Mouse (Mus musculus): ENCODE results near the gene Dab1. TPM values are rescaled to one million over a fixed set of nuclear protein-coding genes. Genes with fewer than 3 reads are reported as not detected.

Dab1 gene
- polyA plus RNA-seq, 1 experiment: not detected

DNA sequence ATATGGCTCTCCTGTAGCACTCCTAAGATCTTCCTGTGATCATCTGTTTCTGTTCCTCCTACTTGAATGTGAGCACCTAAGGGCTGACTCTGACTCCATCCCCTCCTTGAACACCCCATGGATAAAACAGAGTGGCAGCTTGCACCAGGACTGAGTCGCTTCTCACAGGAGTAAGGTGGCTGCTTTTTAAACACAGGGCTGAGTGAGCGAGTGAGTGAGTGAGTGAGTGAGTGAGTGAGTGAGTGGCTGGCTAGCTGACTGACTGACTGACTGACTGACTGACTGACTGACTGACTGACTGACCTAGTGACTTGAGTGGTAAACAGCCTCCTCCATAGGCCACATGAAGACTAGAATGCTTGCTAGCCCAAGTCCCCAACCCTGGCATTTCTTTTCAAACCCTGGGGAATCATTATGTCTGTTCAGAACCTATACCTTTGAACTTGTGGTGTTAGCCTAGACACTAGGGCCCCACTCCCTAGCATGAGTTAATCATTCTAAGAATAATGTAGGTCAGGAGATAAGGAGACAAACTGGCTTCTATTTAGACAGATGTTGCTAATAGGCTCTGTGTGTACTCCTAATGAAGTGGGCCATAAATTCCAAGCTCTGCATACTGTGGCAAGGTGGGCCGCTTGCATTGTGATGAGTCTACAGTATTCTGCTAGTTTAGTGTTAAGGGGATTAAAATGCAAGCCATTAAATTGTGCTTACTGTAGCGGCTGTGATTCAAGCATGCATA, 910.9 kb downstream of the Dab1 start:
- TF ChIP-seq MYOG (IDR thresholded peaks at IDR 0.05; ENCODE audit: control insufficient read depth, extremely low read depth, insufficient read length) (no peak), CTCF (IDR thresholded peaks at IDR 0.05; ENCODE audit: control insufficient read depth, insufficient read depth, insufficient read length) (no peak), CEBPB (IDR thresholded peaks at IDR 0.05; ENCODE audit: low read depth) (no peak), FOSL1 (IDR thresholded peaks at IDR 0.05; ENCODE audit: insufficient read depth, low read length, poor library complexity, severe bottlenecking) (no peak), MAX (IDR thresholded peaks at IDR 0.05) (no peak), MYOD1 (IDR thresholded peaks at IDR 0.05; ENCODE audit: control insufficient read depth, insufficient read length, low read depth) (no peak), USF1 (IDR thresholded peaks at IDR 0.05; ENCODE audit: low read depth) (no peak)
- H3K79me3 ChIP-seq (ENCODE audit: low read depth): no peaks in the 10 kb centered on the region
- no peaks in the 10 kb centered on the region for H3K27me3 ChIP-seq (ENCODE audit: control insufficient read depth, insufficient read depth, insufficient read length)
- H3K79me2 ChIP-seq (ENCODE audit: control insufficient read depth, insufficient read depth): no peaks in the 10 kb centered on the region
- H3ac ChIP-seq (ENCODE audit: control insufficient read depth, insufficient read length, low read depth): no peak overlapping the region
- no peaks in the 10 kb centered on the region for H3K36me3 ChIP-seq (ENCODE audit: control insufficient read depth, insufficient read depth)
- H3K4me3 ChIP-seq (ENCODE audit: insufficient read depth, poor library complexity, severe bottlenecking): no peak overlapping the region

DNA sequence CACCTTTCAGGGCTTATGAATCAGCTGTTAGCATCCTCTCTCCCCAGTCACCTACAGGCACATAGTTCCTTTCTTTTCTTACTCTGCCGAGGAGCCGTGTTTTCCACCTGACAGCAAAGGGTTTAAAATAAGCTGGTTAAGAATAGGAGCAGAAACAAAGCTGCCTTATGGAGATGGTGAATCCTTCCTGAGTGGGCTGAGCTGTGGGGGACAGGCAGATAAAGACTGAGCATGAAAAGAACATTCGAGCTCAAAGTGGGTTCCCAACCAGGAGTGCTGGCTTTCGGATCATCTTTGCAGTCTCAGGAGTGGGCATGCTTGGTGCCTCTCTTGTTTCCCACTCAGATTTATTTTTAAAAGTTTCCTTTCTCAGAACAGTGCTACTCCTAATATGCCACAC, 913.7 kb downstream of the Dab1 start:
- Histone ChIP-seq H3K79me2 (ENCODE audit: control insufficient read depth, insufficient read depth) (no peaks in the 10 kb centered on the region), H3K27me3 (ENCODE audit: control insufficient read depth, insufficient read depth, insufficient read length) (no peaks in the 10 kb centered on the region), H3K36me3 (ENCODE audit: control insufficient read depth, insufficient read depth) (no peaks in the 10 kb centered on the region), H3K4me3 (ENCODE audit: insufficient read depth, poor library complexity, severe bottlenecking) (no peak overlapping the region), H3K79me3 (ENCODE audit: low read depth) (no peaks in the 10 kb centered on the region), H3ac (ENCODE audit: control insufficient read depth, insufficient read length, low read depth) (no peak overlapping the region)
- TF ChIP-seq FOSL1 (IDR thresholded peaks at IDR 0.05; ENCODE audit: insufficient read depth, low read length, poor library complexity, severe bottlenecking): no peak
- TF ChIP-seq USF1 (IDR thresholded peaks at IDR 0.05; ENCODE audit: low read depth): no peak
- no peak for TF ChIP-seq MAX (IDR thresholded peaks at IDR 0.05)
- TF ChIP-seq MYOG (IDR thresholded peaks at IDR 0.05; ENCODE audit: control insufficient read depth, extremely low read depth, insufficient read length): no peak
- TF ChIP-seq MYOD1 (IDR thresholded peaks at IDR 0.05; ENCODE audit: control insufficient read depth, insufficient read length, low read depth): no peak
- no peak for TF ChIP-seq CTCF (IDR thresholded peaks at IDR 0.05; ENCODE audit: control insufficient read depth, insufficient read depth, insufficient read length)
- TF ChIP-seq CEBPB (IDR thresholded peaks at IDR 0.05; ENCODE audit: low read depth): no peak

DNA sequence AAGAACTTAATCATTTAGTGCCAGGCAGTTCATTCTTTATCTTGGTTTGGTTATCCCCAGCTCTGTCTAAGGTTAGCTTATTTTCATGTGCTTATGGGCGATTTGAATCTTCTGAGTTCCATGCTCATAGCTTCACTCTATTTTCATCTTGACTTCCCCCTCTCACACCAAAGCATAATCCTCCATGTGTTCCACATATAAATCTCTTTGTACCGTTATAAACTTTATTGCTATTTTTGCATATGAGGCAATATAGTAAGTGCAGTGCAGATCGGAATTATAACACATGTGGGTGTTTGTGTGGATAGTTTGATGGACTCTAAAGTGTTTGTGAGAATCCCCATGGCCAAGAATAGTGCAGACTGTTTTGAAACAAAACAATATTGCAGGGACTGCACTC, 919.3 kb downstream of the Dab1 start:
- no peak overlapping the region for H3ac ChIP-seq (ENCODE audit: control insufficient read depth, insufficient read length, low read depth)
- no peak overlapping the region for H3K4me3 ChIP-seq (ENCODE audit: insufficient read depth, poor library complexity, severe bottlenecking)
- TF ChIP-seq CTCF (IDR thresholded peaks at IDR 0.05; ENCODE audit: control insufficient read depth, insufficient read depth, insufficient read length) (no peak), FOSL1 (IDR thresholded peaks at IDR 0.05; ENCODE audit: insufficient read depth, low read length, poor library complexity, severe bottlenecking) (no peak), MAX (IDR thresholded peaks at IDR 0.05) (no peak), USF1 (IDR thresholded peaks at IDR 0.05; ENCODE audit: low read depth) (no peak)
- H3K79me2 ChIP-seq (ENCODE audit: control insufficient read depth, insufficient read depth): no peaks in the 10 kb centered on the region
- H3K36me3 ChIP-seq (ENCODE audit: control insufficient read depth, insufficient read depth): no peaks in the 10 kb centered on the region
- no peaks in the 10 kb centered on the region for H3K79me3 ChIP-seq (ENCODE audit: low read depth)
- H3K27me3 ChIP-seq (ENCODE audit: control insufficient read depth, insufficient read depth, insufficient read length): no peaks in the 10 kb centered on the region

DNA sequence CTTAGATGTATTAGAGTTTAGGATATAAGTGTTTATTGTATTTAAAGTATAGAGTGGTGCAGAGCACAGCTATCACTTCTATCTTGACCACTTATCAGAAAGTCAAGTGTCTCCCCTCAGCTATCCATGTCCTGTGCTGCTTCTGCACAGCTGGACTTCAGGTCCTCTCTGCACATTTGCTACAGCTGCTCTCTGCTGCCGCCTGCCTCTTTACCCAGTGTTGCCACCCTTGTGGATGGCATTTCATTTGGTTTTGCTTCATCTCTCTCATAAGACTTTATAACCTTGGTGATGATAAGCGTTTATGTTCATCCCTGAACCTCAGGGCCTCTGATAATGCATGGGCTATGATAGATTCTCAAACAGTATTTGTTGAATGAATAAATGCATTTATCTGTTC, 919.9 kb downstream of the Dab1 start:
- Histone ChIP-seq H3K36me3 (ENCODE audit: control insufficient read depth, insufficient read depth) (no peaks in the 10 kb centered on the region), H3K79me2 (ENCODE audit: control insufficient read depth, insufficient read depth) (no peaks in the 10 kb centered on the region)
- no peak for TF ChIP-seq USF1 (IDR thresholded peaks at IDR 0.05; ENCODE audit: low read depth)
- TF ChIP-seq MYOG (IDR thresholded peaks at IDR 0.05; ENCODE audit: control insufficient read depth, extremely low read depth, insufficient read length): no peak
- no peak for TF ChIP-seq FOSL1 (IDR thresholded peaks at IDR 0.05; ENCODE audit: insufficient read depth, low read length, poor library complexity, severe bottlenecking)
- no peak for TF ChIP-seq CEBPB (IDR thresholded peaks at IDR 0.05; ENCODE audit: low read depth)
- no peak for TF ChIP-seq CTCF (IDR thresholded peaks at IDR 0.05; ENCODE audit: control insufficient read depth, insufficient read depth, insufficient read length)
- TF ChIP-seq MAX (IDR thresholded peaks at IDR 0.05): no peak
- TF ChIP-seq MYOD1 (IDR thresholded peaks at IDR 0.05; ENCODE audit: control insufficient read depth, insufficient read length, low read depth): no peak

DNA sequence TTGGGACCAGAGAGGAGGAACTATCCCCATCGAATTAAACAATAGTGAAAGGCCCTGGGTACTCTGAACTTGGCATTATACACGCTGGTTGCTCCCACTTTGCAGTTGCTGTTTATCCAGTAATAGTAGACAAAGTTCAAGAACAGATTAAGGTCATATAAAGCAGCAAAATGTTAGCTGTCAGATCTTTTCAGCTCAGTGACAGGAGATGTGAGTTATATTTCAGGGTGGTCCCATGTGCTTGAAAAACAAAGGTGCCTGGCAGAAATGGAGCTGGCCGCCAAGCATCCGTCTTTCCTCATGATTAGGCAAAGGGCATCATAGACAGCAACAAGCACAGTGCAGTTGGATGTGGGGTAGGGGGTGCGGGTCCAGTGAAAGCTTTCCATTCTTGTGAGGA, 927.9 kb downstream of the Dab1 start:
- TF ChIP-seq FOSL1 (IDR thresholded peaks at IDR 0.05; ENCODE audit: insufficient read depth, low read length, poor library complexity, severe bottlenecking) (no peak), MAX (IDR thresholded peaks at IDR 0.05) (no peak), CEBPB (IDR thresholded peaks at IDR 0.05; ENCODE audit: low read depth) (no peak), USF1 (IDR thresholded peaks at IDR 0.05; ENCODE audit: low read depth) (no peak), MYOD1 (IDR thresholded peaks at IDR 0.05; ENCODE audit: control insufficient read depth, insufficient read length, low read depth) (no peak), CTCF (IDR thresholded peaks at IDR 0.05; ENCODE audit: control insufficient read depth, insufficient read depth, insufficient read length) (no peak), MYOG (IDR thresholded peaks at IDR 0.05; ENCODE audit: control insufficient read depth, extremely low read depth, insufficient read length) (no peak)
- no peaks in the 10 kb centered on the region for H3K79me3 ChIP-seq (ENCODE audit: low read depth)
- no peaks in the 10 kb centered on the region for H3K79me2 ChIP-seq (ENCODE audit: control insufficient read depth, insufficient read depth)
- H3K4me3 ChIP-seq (ENCODE audit: insufficient read depth, poor library complexity, severe bottlenecking): no peak overlapping the region
- H3K27me3 ChIP-seq (ENCODE audit: control insufficient read depth, insufficient read depth, insufficient read length): no peaks in the 10 kb centered on the region
- H3ac ChIP-seq (ENCODE audit: control insufficient read depth, insufficient read length, low read depth): no peak overlapping the region
- H3K36me3 ChIP-seq (ENCODE audit: control insufficient read depth, insufficient read depth): no peaks in the 10 kb centered on the region

More for the DNA sequence above, 919.9 kb downstream of the Dab1 start:
- Histone ChIP-seq H3ac (ENCODE audit: control insufficient read depth, insufficient read length, low read depth) (no peak overlapping the region), H3K4me3 (ENCODE audit: insufficient read depth, poor library complexity, severe bottlenecking) (no peak overlapping the region), H3K79me3 (ENCODE audit: low read depth) (no peaks in the 10 kb centered on the region), H3K27me3 (ENCODE audit: control insufficient read depth, insufficient read depth, insufficient read length) (no peaks in the 10 kb centered on the region)
